Mouse (Mus musculus) heart, postnatal 0 days (tissue): ENCODE results near the gene Ccr10.

Experiments used
- CTCF ChIP-seq: IDR thresholded peaks from 2 replicates; pipeline ENCODE4 v1.5.1; 2016; ENCODE audit warnings: antibody characterized with exemption, control low read depth, low read depth
- EP300 ChIP-seq: IDR thresholded peaks from 2 replicates; pipeline ENCODE4 v1.6.1; 2016; ENCODE audit warnings: antibody characterized with exemption, low read depth

DNA sequence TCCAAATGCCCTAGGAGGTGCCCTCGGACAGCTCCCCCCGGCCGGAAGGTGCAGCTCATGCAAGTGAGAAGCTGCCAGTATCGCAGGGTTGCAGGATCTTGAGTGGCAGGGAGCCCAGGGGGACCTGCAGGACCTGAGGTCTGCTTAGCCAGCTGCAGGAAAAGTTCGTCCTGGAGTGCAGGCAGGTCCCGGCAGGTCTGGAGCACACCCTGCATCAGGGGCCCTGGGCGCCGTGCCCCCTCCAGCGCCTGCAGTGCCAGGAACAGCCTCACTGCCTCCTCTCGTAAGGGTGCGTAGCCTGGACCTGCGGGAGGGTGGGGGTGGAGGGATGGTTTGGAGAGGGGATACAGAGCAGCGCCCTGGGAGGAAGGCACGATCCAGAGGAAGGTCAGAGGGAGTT, 8.9 kb downstream of the Ccr10 start:
- TF ChIP-seq CTCF (no peak), EP300 (no peak)
